Mouse (Mus musculus) C2C12 (cell line): ENCODE measurements around the gene Ogg1.

Experiments used
- CEBPB ChIP-seq: IDR thresholded peaks from one replicate; pipeline ENCODE4 v1.6.1; 2011; ENCODE audit warnings: low read depth, mild to moderate bottlenecking, control low read depth, moderate library complexity
- CTCF ChIP-seq: IDR thresholded peaks from one replicate; pipeline ENCODE4 v1.5.1; 2011; ENCODE audit not compliant: control insufficient read depth, insufficient read depth, insufficient read length
- FOSL1 ChIP-seq: IDR thresholded peaks from one replicate; pipeline ENCODE4 v1.8.0; 2011; ENCODE audit warnings: mild to moderate bottlenecking, low read length; ENCODE audit not compliant: poor library complexity, insufficient read depth, severe bottlenecking
- MAX ChIP-seq: IDR thresholded peaks from one replicate; pipeline ENCODE4 v1.6.1; 2011; ENCODE audit warnings: mild to moderate bottlenecking, control low read depth
- MYOD1 ChIP-seq: IDR thresholded peaks from one replicate; pipeline ENCODE4 v1.6.1; 2011; ENCODE audit warnings: low read depth; ENCODE audit not compliant: control insufficient read depth, insufficient read length
- MYOG ChIP-seq: IDR thresholded peaks from one replicate; pipeline ENCODE4 v1.6.1; 2011; ENCODE audit not compliant: control insufficient read depth, insufficient read length; ENCODE audit errors: extremely low read depth
- USF1 ChIP-seq: IDR thresholded peaks from one replicate; pipeline ENCODE4 v1.6.1; 2011; ENCODE audit warnings: low read depth, mild to moderate bottlenecking, control low read depth, moderate library complexity

GRCm38 (mm10) chr6:113336852-113337620 is 10.3 kb downstream of the Ogg1 start:
- TF ChIP-seq MYOG (no peak), CTCF (no peak), MAX (no peak), USF1 (no peak), MYOD1 (no peak), CEBPB (no peak), FOSL1 (no peak)
